Mouse (Mus musculus) kidney, adult 2 months (tissue): ENCODE results near the gene Jazf1. TPM values are rescaled to one million over a fixed set of nuclear protein-coding genes. Genes with fewer than 3 reads are reported as not detected.

Experiments used
- DNase-seq: peaks from one replicate; pipeline ENCODE4 v3.0.0; 2021
- H3K27ac ChIP-seq: fragments of 200-500 bp; 2 replicates; pipeline ENCODE4 v1.5.1; 2012; ENCODE audit warnings: low read depth, low read length, control low read depth, inconsistent platforms; ENCODE audit not compliant: insufficient read depth
- H3K27me3 ChIP-seq: fragments of 200-500 bp; replicated peaks from 2 replicates; pipeline ENCODE4 v1.6.1; 2012; ENCODE audit warnings: mild to moderate bottlenecking, moderate library complexity, low read length, inconsistent platforms; ENCODE audit not compliant: control insufficient read depth, insufficient read depth
- H3K36me3 ChIP-seq: fragments of 200-500 bp; 2 replicates; pipeline ENCODE4 v1.6.1; 2012; ENCODE audit warnings: mild to moderate bottlenecking, moderate library complexity, low read length, inconsistent platforms; ENCODE audit not compliant: control insufficient read depth, insufficient read depth
- H3K4me1 ChIP-seq: fragments of 200-500 bp; 2 replicates; pipeline ENCODE4 v1.6.1; 2011; ENCODE audit warnings: low read length; ENCODE audit not compliant: control insufficient read depth, insufficient read depth
- H3K4me3 ChIP-seq: fragments of 200-500 bp; 2 replicates; pipeline ENCODE4 v1.5.1; 2011; ENCODE audit warnings: mild to moderate bottlenecking, low read depth, low read length, control low read depth; ENCODE audit not compliant: insufficient read depth
- CTCF ChIP-seq: fragments of 200-500 bp; conservative IDR thresholded peaks from 2 replicates; pipeline ENCODE4 v1.5.1; 2011; ENCODE audit warnings: low read depth, mild to moderate bottlenecking, control low read depth, low read length, moderate library complexity, mixed read lengths; ENCODE audit not compliant: insufficient read depth, insufficient read length
- POLR2A ChIP-seq: fragments of 200-500 bp; IDR thresholded peaks from one replicate; pipeline ENCODE4 v1.6.1; 2011; ENCODE audit warnings: low read depth, low read length, control low read depth
- WGBS: fragments of 180-500 bp; shearing (Covaris S2); methylation state at CpG from one replicate; pipeline ENCODE4 v1.1.7; 2018; 5-methylcytosine and 5-hydroxymethylcytosine counted together
- polyA plus RNA-seq: library from polyadenylated mRNA; depleted of rRNA; stranded (reverse); fragments of >200 nt; gene quantifications from 2 replicates; pipeline ENCODE4 v1.2.3, GENCODE M21; 2012

Gene Jazf1
- polyA plus RNA-seq, 1 experiment = 0.84 TPM

GRCm38 (mm10) chr6:52969717-52970261, 98.6 kb downstream of the Jazf1 start:
- Histone ChIP-seq H3K4me1 (no peaks in the 10 kb centered on the region), H3K27me3 (no peaks in the 10 kb centered on the region), H3K36me3 (no peaks in the 10 kb centered on the region), H3K27ac (no peak overlapping the region), H3K4me3 (no peak overlapping the region)
- DNase-seq = peak; percentile 63
- WGBS = 91% methylated on average over 2 of the region's 2 CpGs
- TF ChIP-seq POLR2A (no peak), CTCF (peak; percentile 85)

GRCm38 (mm10) chr6:52968346-52968891, 100.0 kb downstream of the Jazf1 start:
- TF ChIP-seq POLR2A = no peak
- no peak for TF ChIP-seq CTCF
- no peak overlapping the region for H3K27ac ChIP-seq
- no peaks in the 10 kb centered on the region for H3K36me3 ChIP-seq
- no peaks in the 10 kb centered on the region for H3K27me3 ChIP-seq
- WGBS = 91% methylated on average over 12 of the region's 12 CpGs
- no peak for DNase-seq
- H3K4me1 ChIP-seq = no peaks in the 10 kb centered on the region
- no peak overlapping the region for H3K4me3 ChIP-seq

GRCm38 (mm10) chr6:52967557-52968270, 100.7 kb downstream of the Jazf1 start:
- Histone ChIP-seq H3K4me3 (no peak overlapping the region), H3K4me1 (0 out of 2 replicates have a peak, but pooled peaks cover 3% of the 10 kb centered on the region), H3K27me3 (no peaks in the 10 kb centered on the region), H3K27ac (no peak overlapping the region), H3K36me3 (no peaks in the 10 kb centered on the region)
- WGBS = 71% methylated on average over 10 of the region's 10 CpGs
- DNase-seq = no peak
- TF ChIP-seq POLR2A = no peak

GRCm38 (mm10) chr6:52966001-52966400, 102.4 kb downstream of the Jazf1 start:
- H3K36me3 ChIP-seq = no peaks in the 10 kb centered on the region
- H3K27me3 ChIP-seq = no peaks in the 10 kb centered on the region
- WGBS = 29% methylated on average over 4 of the region's 4 CpGs
- no peak overlapping the region for H3K27ac ChIP-seq
- DNase-seq = peak; percentile 9
- no peak overlapping the region for H3K4me3 ChIP-seq
- H3K4me1 ChIP-seq = 0 out of 2 replicates have a peak, but pooled peaks cover 3% of the 10 kb centered on the region
- TF ChIP-seq POLR2A = no peak
- TF ChIP-seq CTCF = no peak

GRCm38 (mm10) chr6:52965340-52965739, 103.1 kb downstream of the Jazf1 start:
- 0 out of 2 replicates have a peak, but pooled peaks cover 3% of the 10 kb centered on the region for H3K4me1 ChIP-seq
- H3K4me3 ChIP-seq = no peak overlapping the region
- no peak for DNase-seq
- no peak for TF ChIP-seq POLR2A
- TF ChIP-seq CTCF = no peak
- no peak overlapping the region for H3K27ac ChIP-seq
- 78% methylated on average over 7 of the region's 7 CpGs for WGBS
- H3K36me3 ChIP-seq = no peaks in the 10 kb centered on the region
- no peaks in the 10 kb centered on the region for H3K27me3 ChIP-seq

- no peak for TF ChIP-seq POLR2A
- no peak for TF ChIP-seq CTCF
- no peak for DNase-seq
- H3K27me3 ChIP-seq = no peaks in the 10 kb centered on the region
- no peaks in the 10 kb centered on the region for H3K36me3 ChIP-seq
- no peak overlapping the region for H3K27ac ChIP-seq
- no peak overlapping the region for H3K4me3 ChIP-seq
- 0 out of 2 replicates have a peak, but pooled peaks cover 3% of the 10 kb centered on the region for H3K4me1 ChIP-seq
- 84% methylated on average over 13 of the region's 13 CpGs for whole genome bisulfite sequencing
These were observed 104.4 kb downstream of the Jazf1 start for GRCm38 (mm10) chr6:52963840-52964690.

- WGBS = 58% methylated on average over 6 of the region's 6 CpGs
- TF ChIP-seq POLR2A (no peak), CTCF (no peak)
- Histone ChIP-seq H3K36me3 (no peaks in the 10 kb centered on the region), H3K4me3 (no peak overlapping the region), H3K4me1 (0 out of 2 replicates have a peak, but pooled peaks cover 3% of the 10 kb centered on the region), H3K27ac (no peak overlapping the region), H3K27me3 (no peaks in the 10 kb centered on the region)
- DNase-seq = no peak
These were observed 105.0 kb downstream of the Jazf1 start for GRCm38 (mm10) chr6:52963430-52963732.
